Mouse (Mus musculus): ENCODE measurements around the gene Lcn2. TPM values are rescaled to one million over a fixed set of nuclear protein-coding genes. Genes with fewer than 3 reads are reported as not detected.
"Not testable (repeated sequence)": the region's sequence is repeated elsewhere in the genome, so short reads cannot be mapped to it uniquely, and the experiment has no call there.

The Lcn2 gene
- total RNA-seq, 4 experiments from 2014 or later: 0.35 to 2.8 (median 2.0) TPM; not detected in 1

- DNase-seq (ENCODE audit: low spot score in 2 of 2): no peak
Observed at GRCm38 (mm10) chr2:32374191-32374590, 13.9 kb downstream of the Lcn2 start.

DNA sequence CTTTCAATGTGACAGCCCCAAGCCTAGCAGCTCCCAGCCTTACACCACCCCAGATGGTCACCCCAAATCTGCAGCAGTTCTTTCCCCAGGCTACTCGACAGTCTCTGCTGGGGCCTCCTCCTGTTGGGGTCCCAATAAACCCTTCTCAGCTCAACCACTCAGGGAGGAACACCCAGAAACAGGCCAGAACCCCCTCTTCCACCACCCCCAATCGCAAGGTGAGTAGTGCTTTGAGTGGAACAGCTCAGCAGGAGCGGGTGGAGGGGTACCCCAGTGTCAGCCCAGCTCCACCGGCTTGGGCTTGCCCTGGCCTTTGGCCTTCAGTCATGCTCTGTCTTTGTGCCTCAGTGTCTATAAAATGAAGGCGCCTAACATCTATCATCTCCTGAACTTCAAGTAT lies 20.7 kb downstream of the Lcn2 start:
- DNase-seq (ENCODE audit: low spot score in 2 of 2): no peak

DNA sequence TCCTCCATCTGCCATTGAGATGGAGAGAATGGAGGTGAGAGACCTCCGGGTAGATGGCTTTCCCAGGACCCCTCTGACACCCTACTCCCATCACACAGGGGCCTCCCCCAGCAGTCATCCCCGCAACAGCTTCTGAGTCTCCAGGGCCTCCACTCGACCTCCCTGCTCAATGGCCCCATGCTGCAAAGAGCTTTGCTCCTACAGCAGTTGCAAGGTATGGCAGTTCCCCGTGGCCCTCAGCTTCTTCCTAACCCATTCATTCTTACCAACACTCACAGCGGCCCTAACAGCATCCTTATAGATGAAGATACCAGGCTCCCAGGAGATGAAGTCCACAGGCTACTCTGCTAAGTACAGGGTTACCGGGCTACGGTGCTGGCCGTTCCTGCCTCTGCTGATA lies 23.9 kb downstream of the Lcn2 start:
- no peak for DNase-seq (ENCODE audit: low spot score in 2 of 2)

DNA sequence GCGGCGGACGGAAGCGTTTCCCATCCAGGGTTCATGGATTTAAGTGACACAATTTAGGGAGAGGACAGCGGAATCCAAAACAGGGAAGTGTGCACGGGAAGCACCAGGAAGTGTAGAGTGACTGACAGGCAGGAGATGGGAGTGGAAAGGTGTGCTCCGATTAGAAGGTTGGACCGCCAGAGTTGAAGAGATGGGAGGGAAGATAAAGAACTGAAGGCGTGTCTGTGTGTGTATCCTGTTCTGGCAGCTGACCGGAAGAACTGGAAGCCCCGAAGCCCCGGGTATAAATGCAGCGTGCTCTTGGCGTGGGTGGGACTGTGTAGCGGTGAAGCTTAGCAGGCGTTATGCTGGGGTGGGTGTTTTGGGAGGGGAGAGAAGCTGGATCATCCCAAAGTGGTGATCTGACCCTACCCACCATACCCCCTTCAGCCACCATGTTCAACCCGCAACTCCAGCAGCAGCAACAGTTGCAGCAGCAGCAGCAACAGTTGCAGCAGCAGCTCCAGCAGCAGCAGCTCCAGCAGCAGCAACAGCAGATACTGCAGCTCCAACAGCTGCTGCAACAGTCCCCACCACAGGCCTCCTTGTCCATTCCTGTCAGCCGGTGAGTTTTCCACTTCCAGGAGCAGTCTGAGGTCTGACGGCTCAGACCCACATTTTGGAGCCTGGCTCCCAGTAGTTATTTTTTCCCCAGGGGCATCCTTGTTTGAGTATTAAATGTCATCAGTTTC lies 24.5 kb downstream of the Lcn2 start:
- no peak for DNase-seq (ENCODE audit: low spot score in 2 of 2)

GRCm38 (mm10) chr2:32362817-32363340 lies 25.2 kb downstream of the Lcn2 start:
- DNase-seq (ENCODE audit: low spot score in 2 of 2): peak; percentile 79 to 88

GRCm38 (mm10) chr2:32362274-32362673 lies 25.8 kb downstream of the Lcn2 start:
- DNase-seq (ENCODE audit: low spot score in 2 of 2): not testable (repeated sequence)

- peak; percentile 67 to 74 for DNase-seq (ENCODE audit: low spot score in 2 of 2)
Observed at GRCm38 (mm10) chr2:32361437-32361836, 26.6 kb downstream of the Lcn2 start.

- peak; percentile 87 to 88 for DNase-seq (ENCODE audit: low spot score in 2 of 2)
Observed at GRCm38 (mm10) chr2:32360741-32361140, 27.3 kb downstream of the Lcn2 start.

GRCm38 (mm10) chr2:32358381-32358780 lies 29.7 kb downstream of the Lcn2 start:
- no peak for DNase-seq (ENCODE audit: low spot score in 2 of 2)

DNA sequence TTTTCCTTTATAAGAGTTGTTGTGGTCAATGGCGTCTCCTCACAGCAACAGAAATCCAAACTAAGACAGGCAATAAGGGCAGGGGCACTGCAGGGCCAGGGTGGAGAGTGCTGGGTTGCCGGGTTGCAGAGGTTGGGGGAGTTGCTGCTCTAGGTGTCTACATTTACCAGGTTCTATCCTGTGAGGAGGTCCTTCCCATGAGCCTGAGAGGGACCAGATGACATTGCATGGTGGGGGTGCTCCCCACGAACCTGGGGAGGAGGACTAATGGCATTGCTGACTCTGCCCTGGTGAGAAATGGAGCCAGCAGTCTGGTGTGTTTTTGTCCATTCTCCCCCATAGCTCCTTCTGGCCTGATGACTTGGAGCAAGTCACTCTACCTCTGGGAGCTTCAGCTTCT lies 30.3 kb downstream of the Lcn2 start:
- DNase-seq (ENCODE audit: low spot score in 2 of 2): no peak

GRCm38 (mm10) chr2:32356216-32356615 lies 31.8 kb downstream of the Lcn2 start:
- DNase-seq (ENCODE audit: low spot score in 2 of 2): no peak

- DNase-seq (ENCODE audit: low spot score in 2 of 2): no peak
Observed at GRCm38 (mm10) chr2:32354336-32354895, 33.6 kb downstream of the Lcn2 start.

DNA sequence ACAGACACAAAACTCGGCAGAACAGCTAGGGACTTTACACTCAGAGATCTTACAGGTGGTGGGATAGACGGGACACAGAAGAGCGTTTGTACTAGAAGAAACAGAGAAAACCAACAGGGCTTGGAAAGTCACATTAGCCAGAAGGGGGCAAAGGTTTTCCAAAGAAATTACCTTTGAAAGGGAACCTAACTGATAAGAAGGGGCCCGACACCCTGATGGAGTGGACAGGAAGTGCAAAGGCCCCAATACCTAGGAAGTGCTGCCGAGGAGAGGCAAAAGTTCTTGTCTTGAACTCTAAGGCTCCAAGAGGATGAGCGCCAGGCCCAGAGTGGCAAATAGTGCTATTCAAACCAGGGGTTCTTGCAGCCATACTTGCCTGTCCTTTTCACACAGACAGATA lies 34.2 kb downstream of the Lcn2 start:
- DNase-seq (ENCODE audit: low spot score in 2 of 2): no peak

GRCm38 (mm10) chr2:32353007-32353542 lies 35.0 kb downstream of the Lcn2 start, which contains the start of gene Dnm1:
Gene Dnm1, minus strand, starts transcription at chr2:32353338.
- peak; percentile 87 to 96 for DNase-seq (ENCODE audit: low spot score in 2 of 2)

DNA sequence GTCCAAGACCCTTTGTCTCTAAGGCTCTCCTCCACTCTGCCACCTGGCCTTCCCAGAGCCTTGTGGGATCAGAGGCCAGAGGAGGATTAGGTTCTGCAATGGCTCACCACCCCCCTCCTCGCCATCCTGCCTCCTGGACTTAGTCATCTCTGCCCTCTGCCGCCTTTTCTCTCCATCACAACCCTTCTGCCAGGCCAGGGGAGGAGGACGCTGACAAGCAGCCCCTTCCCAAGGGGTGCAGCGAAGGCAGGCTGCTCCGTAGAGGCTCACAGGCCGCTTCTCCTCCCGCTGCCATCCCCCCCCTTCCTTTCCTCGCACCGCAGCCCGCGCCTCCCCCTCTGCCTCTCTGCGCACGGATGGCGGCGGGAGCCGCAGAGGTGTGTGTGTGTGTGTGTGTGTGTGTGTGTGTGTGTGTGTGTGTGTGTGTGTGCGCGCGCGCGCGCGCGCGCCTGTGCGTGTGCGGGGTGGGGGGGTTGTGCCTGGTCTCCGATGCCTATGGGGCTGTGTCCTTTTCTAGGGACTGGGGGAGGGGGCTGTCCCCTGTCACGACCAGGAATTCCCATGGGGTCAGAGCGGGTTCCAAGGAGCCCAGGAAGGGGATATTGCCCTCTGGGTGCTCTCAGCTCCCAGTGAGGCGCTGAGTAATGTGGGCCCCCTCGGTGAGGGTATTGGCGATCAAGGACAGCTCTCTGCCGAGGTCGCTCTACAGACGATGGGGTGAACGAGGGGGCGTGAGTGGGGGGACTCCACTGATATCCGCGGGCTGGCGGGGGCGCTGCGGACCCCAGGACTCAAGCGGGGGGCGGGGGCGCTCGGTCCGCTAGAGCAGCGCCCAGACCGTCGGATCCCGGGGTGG lies 35.7 kb downstream of the Lcn2 start, which contains the start of gene Ciz1:
TSS of gene Ciz1 (plus strand) at position 177 of the 856 bp plus-strand sequence.
- peak in 1 of 2 experiments; percentile 49 for DNase-seq (ENCODE audit: low spot score in 2 of 2)

DNA sequence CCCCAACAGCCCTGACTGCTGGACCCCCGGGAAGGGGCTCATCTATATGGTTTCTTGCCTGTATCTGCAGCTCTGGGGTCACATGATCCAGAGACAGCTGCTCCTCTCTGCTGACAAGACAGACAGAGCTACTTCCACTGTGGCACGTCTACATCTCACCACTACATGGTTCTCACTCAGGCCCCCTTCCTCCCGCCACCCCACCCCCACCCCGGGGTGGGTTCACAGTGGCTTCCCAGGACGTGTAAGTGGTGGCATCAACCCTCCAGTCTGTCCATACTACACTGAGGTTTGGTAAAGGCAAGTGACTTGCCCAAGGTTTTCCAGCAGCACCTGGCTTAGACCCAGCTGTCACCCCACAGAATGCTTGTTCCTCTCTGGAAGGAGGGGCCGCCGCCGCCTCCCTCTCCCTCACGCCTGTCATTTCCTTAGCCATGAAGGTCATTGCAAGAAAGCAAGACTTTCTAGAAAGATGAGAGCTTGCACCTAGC lies 36.5 kb downstream of the Lcn2 start:
- DNase-seq (ENCODE audit: low spot score in 2 of 2): peak in 1 of 2 experiments; percentile 46

GRCm38 (mm10) chr2:32350471-32351051 lies 37.5 kb downstream of the Lcn2 start:
- DNase-seq (ENCODE audit: low spot score in 2 of 2): no peak

DNA sequence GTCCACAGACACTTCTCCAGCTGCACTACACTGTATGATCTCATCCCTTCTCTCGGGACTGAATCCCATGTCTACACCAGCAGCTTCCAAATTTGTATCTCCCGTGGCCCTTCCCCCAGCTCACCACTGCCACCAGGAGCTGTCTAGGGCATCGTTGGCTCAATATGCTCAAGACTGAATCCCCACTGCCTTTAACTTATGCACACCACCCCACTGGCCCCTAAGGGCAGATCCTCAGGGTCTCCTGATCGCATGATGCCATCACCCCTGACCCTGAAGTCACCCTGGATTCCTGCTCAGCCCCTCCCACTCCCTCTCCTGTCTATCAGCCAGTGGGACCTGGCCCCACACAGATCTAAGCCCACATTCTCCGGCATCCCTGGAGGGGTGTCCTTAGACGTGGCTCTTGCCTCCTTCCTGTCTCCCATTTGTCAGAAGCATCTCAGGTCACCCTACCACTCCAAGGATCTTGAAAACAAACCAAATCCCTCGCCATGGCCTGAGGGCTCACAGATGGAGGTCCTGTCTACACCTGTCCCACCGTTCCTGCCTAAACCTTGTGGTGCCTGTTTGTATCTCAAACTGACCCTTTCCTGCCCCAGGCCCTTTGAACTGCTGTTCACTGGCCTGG lies 38.3 kb downstream of the Lcn2 start:
- peak in 1 of 2 experiments; percentile 44 for DNase-seq (ENCODE audit: low spot score in 2 of 2)

GRCm38 (mm10) chr2:32348311-32348710 lies 39.7 kb downstream of the Lcn2 start:
- DNase-seq (ENCODE audit: low spot score in 2 of 2): peak in 1 of 2 experiments; percentile 65

DNA sequence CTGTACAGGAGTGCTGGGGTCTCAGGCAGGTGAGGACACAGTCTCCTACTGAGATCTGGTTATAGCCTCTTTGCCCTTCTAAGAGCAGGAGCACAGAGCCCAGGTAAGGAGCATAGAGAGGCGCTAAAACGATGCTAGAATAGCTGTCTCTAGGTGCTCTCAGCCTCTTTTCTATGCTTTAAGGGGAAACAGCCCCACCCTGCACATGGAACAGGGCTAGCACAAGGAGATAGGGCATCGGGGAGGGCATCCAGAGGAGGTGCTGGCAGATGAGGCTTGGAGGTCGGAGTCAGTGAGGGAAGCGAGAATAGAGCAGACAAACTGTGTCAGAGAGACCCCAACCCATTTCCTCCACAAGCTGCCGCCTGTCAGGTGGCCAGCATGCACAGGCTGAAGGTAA lies 41.0 kb downstream of the Lcn2 start:
- no peak for DNase-seq (ENCODE audit: low spot score in 2 of 2)
